Mouse (Mus musculus) C2C12 (cell line): ENCODE data around the gene Cpne2. TPM values are rescaled to one million over a fixed set of nuclear protein-coding genes. Genes with fewer than 3 reads are reported as not detected.

Experiments used
- H3K27me3 ChIP-seq: one replicate; pipeline ENCODE4 v1.6.1; 2011; ENCODE audit not compliant: control insufficient read depth, insufficient read depth, insufficient read length
- H3K36me3 ChIP-seq: one replicate; pipeline ENCODE4 v1.6.1; 2011; ENCODE audit not compliant: control insufficient read depth, insufficient read depth
- H3K4me3 ChIP-seq: one replicate; pipeline ENCODE4 v1.5.1; 2011; ENCODE audit warnings: mild to moderate bottlenecking, control low read depth; ENCODE audit not compliant: poor library complexity, insufficient read depth, severe bottlenecking
- H3K79me2 ChIP-seq: one replicate; pipeline ENCODE4 v1.6.1; 2011; ENCODE audit not compliant: control insufficient read depth, insufficient read depth
- H3K79me3 ChIP-seq: one replicate; pipeline ENCODE4 v1.6.1; 2011; ENCODE audit warnings: low read depth, control low read depth
- H3ac ChIP-seq: one replicate; pipeline ENCODE3; 2011; ENCODE audit warnings: low read depth; ENCODE audit not compliant: control insufficient read depth, insufficient read length
- CEBPB ChIP-seq: IDR thresholded peaks from one replicate; pipeline ENCODE4 v1.6.1; 2011; ENCODE audit warnings: low read depth, mild to moderate bottlenecking, control low read depth, moderate library complexity
- CTCF ChIP-seq: IDR thresholded peaks from one replicate; pipeline ENCODE4 v1.5.1; 2011; ENCODE audit not compliant: control insufficient read depth, insufficient read depth, insufficient read length
- FOSL1 ChIP-seq: IDR thresholded peaks from one replicate; pipeline ENCODE4 v1.8.0; 2011; ENCODE audit warnings: mild to moderate bottlenecking, low read length; ENCODE audit not compliant: poor library complexity, insufficient read depth, severe bottlenecking
- MAX ChIP-seq: IDR thresholded peaks from one replicate; pipeline ENCODE4 v1.6.1; 2011; ENCODE audit warnings: mild to moderate bottlenecking, control low read depth
- MYOD1 ChIP-seq: IDR thresholded peaks from one replicate; pipeline ENCODE4 v1.6.1; 2011; ENCODE audit warnings: low read depth; ENCODE audit not compliant: control insufficient read depth, insufficient read length
- MYOG ChIP-seq: IDR thresholded peaks from one replicate; pipeline ENCODE4 v1.6.1; 2011; ENCODE audit not compliant: control insufficient read depth, insufficient read length; ENCODE audit errors: extremely low read depth
- USF1 ChIP-seq: IDR thresholded peaks from one replicate; pipeline ENCODE4 v1.6.1; 2011; ENCODE audit warnings: low read depth, mild to moderate bottlenecking, control low read depth, moderate library complexity
- long read RNA-seq, 2 experiments: library from polyadenylated mRNA; unstranded; transcript quantifications; one replicate each; pipeline ENCODE4 v2.0.0; 2019 to 2020
- polyA plus RNA-seq: library from polyadenylated mRNA; unstranded; fragments of >200 nt; fragmentation: generic; extraction: Trizol; gene quantifications from one replicate; pipeline ENCODE4 v1.2.1, GENCODE M21; 2012; ENCODE audit warnings: missing spikeins

Gene Cpne2
- polyA plus RNA-seq = 59.9 TPM
- long read RNA-seq, experiment 1, transcript Cpne2-201 (16 exons, 2,342 nt) = major isoform, 23 of 37 reads
- long read RNA-seq, experiment 1, partial matches to known transcripts = 5 of 37 reads
- long read RNA-seq, experiment 1, other reads (novel, unspliced or antisense) = 8 of 37 reads
- long read RNA-seq, experiment 2, transcript Cpne2-201 (16 exons, 2,342 nt) = major isoform, 146 of 174 reads
- long read RNA-seq, experiment 2, transcript Cpne2-202 (16 exons, 2,121 nt) = minor isoform, 8 of 174 reads
- long read RNA-seq, experiment 2, partial matches to known transcripts = 5 of 174 reads
- long read RNA-seq, experiment 2, other reads (novel, unspliced or antisense) = 15 of 174 reads

GRCm38 (mm10) chr8:94532873-94533671 is at the start of gene Cpne2:
TSS of gene Cpne2 (plus strand) at chr8:94532990.
- TF ChIP-seq FOSL1 = no peak
- peak; percentile 64 for TF ChIP-seq CTCF
- TF ChIP-seq CEBPB = no peak
- TF ChIP-seq MYOG = no peak
- TF ChIP-seq USF1 = no peak
- peak; percentile 37 for TF ChIP-seq MAX
- TF ChIP-seq MYOD1 = no peak
- Histone ChIP-seq H3K4me3 (peak within 1 kb of the TSS; percentile 42), H3K79me2 (peaks cover 37% of the 10 kb centered on the region), H3K79me3 (peaks cover 8% of the 10 kb centered on the region), H3K27me3 (no peaks in the 10 kb centered on the region), H3ac (peak within 1 kb of the TSS; percentile 86), H3K36me3 (no peaks in the 10 kb centered on the region)

- Histone ChIP-seq H3K4me3 (no peak overlapping the region), H3ac (no peak overlapping the region)
- TF ChIP-seq CTCF (no peak), USF1 (no peak), FOSL1 (no peak), CEBPB (no peak), MAX (no peak), MYOD1 (no peak), MYOG (no peak)
These were observed 47.5 kb upstream of the Cpne2 start for GRCm38 (mm10) chr8:94485288-94485687.

GRCm38 (mm10) chr8:94485882-94486281 is 46.9 kb upstream of the Cpne2 start:
- Histone ChIP-seq H3K79me2 (no peaks in the 10 kb centered on the region), H3K79me3 (no peaks in the 10 kb centered on the region), H3ac (no peak overlapping the region), H3K36me3 (no peaks in the 10 kb centered on the region), H3K4me3 (no peak overlapping the region), H3K27me3 (peaks cover 17% of the 10 kb centered on the region)
- TF ChIP-seq CEBPB (no peak), MYOD1 (no peak), MAX (no peak), MYOG (no peak), USF1 (no peak), CTCF (no peak), FOSL1 (no peak)

More at GRCm38 (mm10) chr8:94485288-94485687, 47.5 kb upstream of the Cpne2 start:
- H3K79me2 ChIP-seq = no peaks in the 10 kb centered on the region
- no peaks in the 10 kb centered on the region for H3K79me3 ChIP-seq
- H3K36me3 ChIP-seq = no peaks in the 10 kb centered on the region
- peaks cover 17% of the 10 kb centered on the region for H3K27me3 ChIP-seq

DNA sequence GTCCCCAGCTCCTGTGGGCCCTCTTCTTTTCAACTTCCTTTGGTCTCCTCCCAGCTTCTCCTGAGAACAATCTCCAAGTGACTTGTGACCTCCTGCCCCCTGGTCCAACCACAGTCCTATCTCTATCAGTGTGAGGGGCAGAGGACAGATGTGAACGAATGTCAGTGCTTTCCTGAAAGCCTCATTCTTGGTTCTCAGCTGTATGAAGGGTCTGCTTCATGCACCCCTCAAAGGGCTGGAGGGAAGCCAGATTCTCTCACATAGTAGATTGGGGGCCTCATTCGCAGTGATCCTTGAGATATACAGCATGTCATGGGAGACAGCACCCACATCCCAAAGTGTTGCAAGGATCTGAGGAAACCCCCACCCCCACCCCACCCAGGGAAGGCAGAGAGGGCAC is 44.8 kb upstream of the Cpne2 start:
- H3K4me3 ChIP-seq = no peak overlapping the region
- H3ac ChIP-seq = no peak overlapping the region
- no peaks in the 10 kb centered on the region for H3K79me3 ChIP-seq
- peaks cover 17% of the 10 kb centered on the region for H3K27me3 ChIP-seq
- no peaks in the 10 kb centered on the region for H3K36me3 ChIP-seq
- no peaks in the 10 kb centered on the region for H3K79me2 ChIP-seq
- TF ChIP-seq MYOG (no peak), CEBPB (no peak), CTCF (no peak), MAX (no peak), FOSL1 (no peak), MYOD1 (no peak), USF1 (no peak)

- no peak overlapping the region for H3K4me3 ChIP-seq
- no peak for TF ChIP-seq MYOG
- no peak for TF ChIP-seq CEBPB
- no peak for TF ChIP-seq USF1
- no peak for TF ChIP-seq FOSL1
- TF ChIP-seq MYOD1 = no peak
- no peaks in the 10 kb centered on the region for H3K79me2 ChIP-seq
- no peaks in the 10 kb centered on the region for H3K79me3 ChIP-seq
- peaks cover 20% of the 10 kb centered on the region for H3K27me3 ChIP-seq
- no peak overlapping the region for H3ac ChIP-seq
- no peaks in the 10 kb centered on the region for H3K36me3 ChIP-seq
These were observed 42.8 kb upstream of the Cpne2 start for GRCm38 (mm10) chr8:94489809-94490483.
